Mouse (Mus musculus): Measurements from ENCODE around the gene Btn1a1. TPM values are rescaled to one million over a fixed set of nuclear protein-coding genes. Genes with fewer than 3 reads are reported as not detected.

Btn1a1 gene
- 2.6 and 2.9 TPM in 2 replicates for polyA plus RNA-seq (2016; fragmentation: Nextera tagmentation; extraction: Ambion mirVana)

GRCm38 (mm10) chr13:23465600-23466109, at the start of gene Btn1a1:
Gene Btn1a1, minus strand, starts transcription at chr13:23465901.
- peak within 1 kb of the TSS; percentile 66 for H3K4me3 ChIP-seq
- H3K4me1 ChIP-seq (replicated peaks) = peaks cover 15% of the 10 kb centered on the region
- ATAC-seq (ENCODE audit: insufficient number of reproducible peaks, low FRiP score) = no peak
- H3K36me3 ChIP-seq = no peaks in the 10 kb centered on the region
- H3K27me3 ChIP-seq (replicated peaks) = no peaks in the 10 kb centered on the region
- whole genome bisulfite sequencing = 0% methylated on average over 7 of the region's 7 CpGs
- peak within 1 kb of the TSS; percentile 92 for H3K4me2 ChIP-seq
- H3K9ac ChIP-seq = peak within 1 kb of the TSS; percentile 68
- H3K9me3 ChIP-seq (replicated peaks) = no peaks in the 10 kb centered on the region
- H3K27ac ChIP-seq (ENCODE audit: poor library complexity, severe bottlenecking) = no peak within 1 kb of the TSS

GRCm38 (mm10) chr13:23515281-23515680, 49.6 kb upstream of the Btn1a1 start:
- 76% methylated on average over 5 of the region's 5 CpGs for WGBS
- Histone ChIP-seq H3K9me3 (replicated peaks) (no peaks in the 10 kb centered on the region), H3K9ac (no peak overlapping the region), H3K27ac (ENCODE audit: poor library complexity, severe bottlenecking) (no peak overlapping the region), H3K36me3 (no peaks in the 10 kb centered on the region), H3K4me1 (replicated peaks) (peaks cover 14% of the 10 kb centered on the region), H3K27me3 (replicated peaks) (no peaks in the 10 kb centered on the region), H3K4me2 (no peak overlapping the region), H3K4me3 (no peak overlapping the region)
- no peak for ATAC-seq (ENCODE audit: insufficient number of reproducible peaks, low FRiP score)

- Histone ChIP-seq H3K9ac (no peak overlapping the region), H3K4me2 (no peak overlapping the region), H3K9me3 (replicated peaks) (no peaks in the 10 kb centered on the region), H3K36me3 (no peaks in the 10 kb centered on the region), H3K27ac (ENCODE audit: poor library complexity, severe bottlenecking) (no peak overlapping the region), H3K4me3 (no peak overlapping the region), H3K27me3 (replicated peaks) (no peaks in the 10 kb centered on the region), H3K4me1 (replicated peaks) (peaks cover 15% of the 10 kb centered on the region)
- no peak for ATAC-seq (ENCODE audit: insufficient number of reproducible peaks, low FRiP score)
- WGBS = 95% methylated on average over 1 of the region's 1 CpGs
Measured at GRCm38 (mm10) chr13:23513517-23513916, 47.8 kb upstream of the Btn1a1 start.

GRCm38 (mm10) chr13:23510127-23510526, 44.4 kb upstream of the Btn1a1 start:
- Histone ChIP-seq H3K4me1 (replicated peaks) (peaks cover 29% of the 10 kb centered on the region), H3K27ac (ENCODE audit: poor library complexity, severe bottlenecking) (no peak overlapping the region), H3K4me2 (no peak overlapping the region), H3K9ac (no peak overlapping the region), H3K36me3 (no peaks in the 10 kb centered on the region), H3K27me3 (replicated peaks) (no peaks in the 10 kb centered on the region), H3K4me3 (no peak overlapping the region), H3K9me3 (replicated peaks) (no peaks in the 10 kb centered on the region)
- 39% methylated on average over 1 of the region's 1 CpGs for WGBS
- no peak for ATAC-seq (ENCODE audit: insufficient number of reproducible peaks, low FRiP score)

- Histone ChIP-seq H3K27ac (ENCODE audit: poor library complexity, severe bottlenecking) (no peak overlapping the region), H3K9ac (no peak overlapping the region), H3K4me1 (replicated peaks) (peaks cover 37% of the 10 kb centered on the region), H3K9me3 (replicated peaks) (no peaks in the 10 kb centered on the region), H3K27me3 (replicated peaks) (no peaks in the 10 kb centered on the region), H3K4me2 (peak overlapping the region; percentile 79), H3K4me3 (peak overlapping the region; percentile 50), H3K36me3 (no peaks in the 10 kb centered on the region)
- 15% methylated on average over 14 of the region's 14 CpGs for WGBS
- ATAC-seq (ENCODE audit: insufficient number of reproducible peaks, low FRiP score) = no peak
Measured at GRCm38 (mm10) chr13:23506819-23507515, 41.3 kb upstream of the Btn1a1 start.

GRCm38 (mm10) chr13:23506351-23506750, 40.6 kb upstream of the Btn1a1 start:
- Histone ChIP-seq H3K27ac (ENCODE audit: poor library complexity, severe bottlenecking) (no peak overlapping the region), H3K4me3 (peak overlapping the region; percentile 50), H3K9ac (peak overlapping the region; percentile 71; the same call in 1 of the 2 replicates), H3K4me2 (peak overlapping the region; percentile 79), H3K36me3 (no peaks in the 10 kb centered on the region), H3K9me3 (replicated peaks) (no peaks in the 10 kb centered on the region), H3K27me3 (replicated peaks) (no peaks in the 10 kb centered on the region), H3K4me1 (replicated peaks) (peaks cover 38% of the 10 kb centered on the region)
- WGBS = 5% methylated on average over 13 of the region's 13 CpGs
- ATAC-seq (ENCODE audit: insufficient number of reproducible peaks, low FRiP score) = peak; percentile 58; the same call in 1 of the 2 replicates

GRCm38 (mm10) chr13:23505662-23506345, 40.1 kb upstream of the Btn1a1 start:
- Histone ChIP-seq H3K4me1 (replicated peaks) (peaks cover 37% of the 10 kb centered on the region), H3K4me2 (peak overlapping the region; percentile 79), H3K4me3 (peak overlapping the region; percentile 50), H3K27ac (ENCODE audit: poor library complexity, severe bottlenecking) (peak overlapping the region; percentile 51; the same call in 1 of the 2 replicates), H3K27me3 (replicated peaks) (no peaks in the 10 kb centered on the region), H3K9me3 (replicated peaks) (no peaks in the 10 kb centered on the region), H3K9ac (peak overlapping the region; percentile 71), H3K36me3 (no peaks in the 10 kb centered on the region)
- 5% methylated on average over 14 of the region's 14 CpGs for WGBS
- no peak for ATAC-seq (ENCODE audit: insufficient number of reproducible peaks, low FRiP score)

GRCm38 (mm10) chr13:23503797-23504196, 38.1 kb upstream of the Btn1a1 start:
- ATAC-seq (ENCODE audit: insufficient number of reproducible peaks, low FRiP score) = no peak

GRCm38 (mm10) chr13:23502916-23503315, 37.2 kb upstream of the Btn1a1 start:
- Histone ChIP-seq H3K4me1 (replicated peaks) (peaks cover 28% of the 10 kb centered on the region), H3K27ac (ENCODE audit: poor library complexity, severe bottlenecking) (no peak overlapping the region), H3K9ac (no peak overlapping the region), H3K36me3 (no peaks in the 10 kb centered on the region), H3K4me2 (no peak overlapping the region), H3K9me3 (replicated peaks) (no peaks in the 10 kb centered on the region), H3K27me3 (replicated peaks) (no peaks in the 10 kb centered on the region), H3K4me3 (no peak overlapping the region)
- WGBS = 48% methylated on average over 4 of the region's 4 CpGs
- ATAC-seq (ENCODE audit: insufficient number of reproducible peaks, low FRiP score) = no peak

More at GRCm38 (mm10) chr13:23503797-23504196, 38.1 kb upstream of the Btn1a1 start:
- no peak overlapping the region for H3K4me3 ChIP-seq
- 1% methylated on average over 9 of the region's 9 CpGs for WGBS
- H3K27me3 ChIP-seq (replicated peaks) = no peaks in the 10 kb centered on the region
- H3K4me2 ChIP-seq = peak overlapping the region; percentile 29; the same call in 1 of the 2 replicates
- no peaks in the 10 kb centered on the region for H3K36me3 ChIP-seq
- H3K4me1 ChIP-seq (replicated peaks) = peaks cover 28% of the 10 kb centered on the region
- H3K27ac ChIP-seq (ENCODE audit: poor library complexity, severe bottlenecking) = no peak overlapping the region
- no peak overlapping the region for H3K9ac ChIP-seq
- H3K9me3 ChIP-seq (replicated peaks) = no peaks in the 10 kb centered on the region

GRCm38 (mm10) chr13:23502031-23502567, 36.4 kb upstream of the Btn1a1 start:
- no peak overlapping the region for H3K9ac ChIP-seq
- H3K9me3 ChIP-seq (replicated peaks) = no peaks in the 10 kb centered on the region
- 33% methylated on average over 9 of the region's 9 CpGs for WGBS
- no peaks in the 10 kb centered on the region for H3K27me3 ChIP-seq (replicated peaks)
- H3K4me3 ChIP-seq = peak overlapping the region; percentile 17; the same call in 1 of the 2 replicates
- H3K4me2 ChIP-seq = peak overlapping the region; percentile 48
- no peak overlapping the region for H3K27ac ChIP-seq (ENCODE audit: poor library complexity, severe bottlenecking)
- peaks cover 24% of the 10 kb centered on the region for H3K4me1 ChIP-seq (replicated peaks)
- no peak for ATAC-seq (ENCODE audit: insufficient number of reproducible peaks, low FRiP score)
- H3K36me3 ChIP-seq = no peaks in the 10 kb centered on the region

- H3K9me3 ChIP-seq (replicated peaks) = no peaks in the 10 kb centered on the region
- WGBS = 15% methylated on average over 5 of the region's 5 CpGs
- H3K4me2 ChIP-seq = peak overlapping the region; percentile 48
- H3K9ac ChIP-seq = no peak overlapping the region
- no peaks in the 10 kb centered on the region for H3K36me3 ChIP-seq
- peak overlapping the region; percentile 17 for H3K4me3 ChIP-seq
- no peak overlapping the region for H3K27ac ChIP-seq (ENCODE audit: poor library complexity, severe bottlenecking)
- peaks cover 21% of the 10 kb centered on the region for H3K4me1 ChIP-seq (replicated peaks)
- ATAC-seq (ENCODE audit: insufficient number of reproducible peaks, low FRiP score) = no peak
- no peaks in the 10 kb centered on the region for H3K27me3 ChIP-seq (replicated peaks)
Measured at GRCm38 (mm10) chr13:23501511-23501910, 35.8 kb upstream of the Btn1a1 start.
